Mouse (Mus musculus) thymus, postnatal 36 days (tissue): Measurements from ENCODE around the gene Dusp9.

Experiments used
- DNase-seq, 2 experiments: peaks; one replicate each; pipeline ENCODE4 v3.0.0; 2022; ENCODE audit warnings: mixed read lengths in 2 of 2

Dusp9 gene

GRCm38 (mm10) chrX:73639255-73639675 is at the start of gene Dusp9:
Gene Dusp9, plus strand, starts transcription at chrX:73639419.
- no peak for DNase-seq

GRCm38 (mm10) chrX:73593212-73593611 is 46.0 kb upstream of the Dusp9 start:
- peak; percentile 40 to 53 for DNase-seq

- DNase-seq, result no peak
These were observed 44.6 kb upstream of the Dusp9 start for GRCm38 (mm10) chrX:73594451-73595121.

- no peak for DNase-seq
These were observed 43.8 kb upstream of the Dusp9 start for GRCm38 (mm10) chrX:73595297-73595938.

- DNase-seq, result no peak
These were observed 37.8 kb upstream of the Dusp9 start for GRCm38 (mm10) chrX:73601456-73601855.

- DNase-seq, result no peak
These were observed 25.6 kb upstream of the Dusp9 start for GRCm38 (mm10) chrX:73613665-73614064.

- no peak for DNase-seq
These were observed 23.3 kb upstream of the Dusp9 start for GRCm38 (mm10) chrX:73615876-73616275.

GRCm38 (mm10) chrX:73619401-73619800 is 19.8 kb upstream of the Dusp9 start:
- no peak for DNase-seq

- no peak for DNase-seq
These were observed 19.3 kb upstream of the Dusp9 start for GRCm38 (mm10) chrX:73619890-73620289.

GRCm38 (mm10) chrX:73626981-73627380 is 12.2 kb upstream of the Dusp9 start:
- no peak for DNase-seq

- DNase-seq, result no peak
These were observed 3.8 kb upstream of the Dusp9 start for GRCm38 (mm10) chrX:73635425-73635824.

GRCm38 (mm10) chrX:73637415-73637814 is 1.8 kb upstream of the Dusp9 start:
- no peak for DNase-seq

- DNase-seq, result no peak
These were observed 766 bp downstream of the Dusp9 start for GRCm38 (mm10) chrX:73639901-73640469.

- DNase-seq, result no peak
These were observed 5.9 kb downstream of the Dusp9 start for GRCm38 (mm10) chrX:73645121-73645520.

- DNase-seq, result no peak
These were observed 11.7 kb downstream of the Dusp9 start for GRCm38 (mm10) chrX:73650869-73651268.

- no peak for DNase-seq
These were observed 14.2 kb downstream of the Dusp9 start for GRCm38 (mm10) chrX:73653392-73653791.

- peak; percentile 57 to 71 for DNase-seq
These were observed 15.0 kb downstream of the Dusp9 start for GRCm38 (mm10) chrX:73654177-73654576.

GRCm38 (mm10) chrX:73655529-73655928 is 16.3 kb downstream of the Dusp9 start:
- DNase-seq, result no peak

GRCm38 (mm10) chrX:73658391-73658790 is 19.2 kb downstream of the Dusp9 start:
- DNase-seq, result no peak

- DNase-seq, result no peak
These were observed 19.8 kb downstream of the Dusp9 start for GRCm38 (mm10) chrX:73658936-73659574.

GRCm38 (mm10) chrX:73659575-73660283 is 20.5 kb downstream of the Dusp9 start, which contains the start of gene Pnck:
Gene Pnck, minus strand, starts transcription at chrX:73660117.
- peak in 1 of 2 experiments; percentile 40 for DNase-seq

GRCm38 (mm10) chrX:73660284-73660665 is 21.1 kb downstream of the Dusp9 start:
- DNase-seq, result no peak

GRCm38 (mm10) chrX:73663143-73663542 is 23.9 kb downstream of the Dusp9 start:
- no peak for DNase-seq
